35 mouse cellular contexts compared by ENCODE assay signal in the genomic region with DNA sequence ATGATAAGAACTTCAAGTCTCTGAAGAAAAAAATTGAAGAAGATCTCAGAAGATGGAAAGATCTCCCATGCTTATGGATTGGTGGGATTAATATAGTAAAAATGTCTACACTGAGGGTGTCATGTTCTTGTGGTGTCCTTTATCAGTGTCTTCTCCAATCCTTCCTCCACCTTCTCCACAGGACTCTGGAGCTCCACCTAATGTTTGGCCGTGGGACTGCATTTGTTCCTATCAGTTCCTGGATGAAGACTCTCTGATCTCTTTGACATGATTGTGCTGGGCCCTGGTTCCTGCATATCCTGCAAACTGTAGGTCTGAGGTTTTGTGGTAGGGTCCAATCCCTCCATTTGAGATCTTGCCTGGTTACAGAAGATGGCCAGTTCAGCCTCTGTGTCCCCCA. TPM values are rescaled to one million over a fixed set of nuclear protein-coding genes. Genes with fewer than 3 reads are reported as not detected.
A peak's percentile ranks its signal among the peaks of the same experiment; 100 is the strongest.
DNase-seq lines count a peak whose midpoint lies in the region; TF ChIP-seq lines count a peak whose summit lies in the region.
"Not testable (repeated sequence)": the region's sequence is repeated elsewhere in the genome, so short reads cannot be mapped to it uniquely, and the experiment has no call there.
"Had no signal": no experiment of that assay in that cellular context is flagged by ENCODE, and none has a peak within 500 bp of the region (broad histone marks: within the 10 kb centered on the region; RNA-seq: fewer than 3 reads in every experiment).

No protein-coding gene starts in this region.

- intact Hi-C loops in left cerebral cortex, adult 2 months (cut with DNase I), result not testable (repeated sequence)

- DNase-seq in adrenal gland, adult 2 months, result peak; percentile 28
- peak; percentile 22 to 28 for DNase-seq in cerebellum, postnatal 10 days
- peak; percentile 43 for DNase-seq in kidney, adult 18-20 months
- peak; percentile 20 to 73 for DNase-seq in kidney, postnatal 36 days
- not testable (repeated sequence) for DNase-seq in left cerebral cortex, adult 2 months (ENCODE audit: extremely low spot score in 1 of 2, low spot score in 2 of 2)
- DNase-seq in lung, postnatal 14 days, result peak; percentile 5
- peak; percentile 7 for DNase-seq in right cerebral cortex, postnatal 14 days

- peak; percentile 20 for TF ChIP-seq CTCF in left cerebral cortex, adult 2 months (IDR thresholded peaks at IDR 0.05)

- not testable (repeated sequence) for H3K4me3 ChIP-seq in left cerebral cortex, adult 2 months

- not testable (repeated sequence) for H3K27ac ChIP-seq in left cerebral cortex, adult 2 months

RNA-seq across cellular contexts. Expression of a gene that starts 9.3 kb away (rescaled TPM):
- total RNA-seq in adrenal gland, adult 2 months (2021), result not detected
- not detected in 2 replicates for polyA plus RNA-seq in adrenal gland, adult 2 months (2012; rRNA removed)
- not detected for total RNA-seq in left cerebral cortex, adult 2 months (2021)
- total RNA-seq: adrenal gland, postnatal 4 days; gastrocnemius, postnatal 14 days; granulocyte monocyte progenitor cell, adult 5-6 weeks; heart, postnatal 25 days; layer of hippocampus, postnatal 10 days; left cerebral cortex, adult 8-10 months; left cerebral cortex, postnatal 36 days; megakaryocyte, adult 5-6 weeks; neutrophil, adult 5-6 weeks had no signal
- polyA plus RNA-seq: CD4-positive, CD25-positive, alpha-beta regulatory T cell, adult 4 months; embryonic facial prominence, embryonic 11.5 days; forebrain, embryonic 13.5 days; heart, embryonic 10.5 days; heart, embryonic 15.5 days; hindbrain, embryonic 11.5 days; hindbrain, embryonic 16.5 days; intestine, embryonic 14.5 days; kidney, embryonic 14.5 days; large intestine, adult 2 months; limb, embryonic 13.5 days; liver, embryonic 12.5 days; midbrain, embryonic 11.5 days; midbrain, embryonic 16.5 days; neural tube, embryonic 11.5 days; small intestine, adult 2 months; stomach, embryonic 14.5 days; urinary bladder, adult 2 months had no signal

RNA-seq across cellular contexts. Expression of a gene that starts 28.7 kb away (rescaled TPM):
- total RNA-seq in adrenal gland, adult 2 months (2021), result not detected
- not detected in 2 replicates for polyA plus RNA-seq in adrenal gland, adult 2 months (2012; rRNA removed)
- not detected for total RNA-seq in left cerebral cortex, adult 2 months (2021)
- total RNA-seq: adrenal gland, postnatal 4 days; gastrocnemius, postnatal 14 days; granulocyte monocyte progenitor cell, adult 5-6 weeks; heart, postnatal 25 days; layer of hippocampus, postnatal 10 days; left cerebral cortex, adult 8-10 months; left cerebral cortex, postnatal 36 days; megakaryocyte, adult 5-6 weeks; neutrophil, adult 5-6 weeks had no signal
- polyA plus RNA-seq: CD4-positive, CD25-positive, alpha-beta regulatory T cell, adult 4 months; cerebellum, adult 2 months; embryonic facial prominence, embryonic 11.5 days; forebrain, embryonic 13.5 days; heart, embryonic 10.5 days; heart, embryonic 15.5 days; hindbrain, embryonic 11.5 days; hindbrain, embryonic 16.5 days; intestine, embryonic 14.5 days; kidney, embryonic 14.5 days; large intestine, adult 2 months; limb, embryonic 13.5 days; liver, embryonic 12.5 days; midbrain, embryonic 11.5 days; midbrain, embryonic 16.5 days; neural tube, embryonic 11.5 days; small intestine, adult 2 months; stomach, embryonic 14.5 days; urinary bladder, adult 2 months had no signal

RNA-seq across cellular contexts. Expression of a gene that starts 51.0 kb away (rescaled TPM):
- total RNA-seq in adrenal gland, adult 2 months (2021), result not detected
- not detected in 2 replicates for polyA plus RNA-seq in adrenal gland, adult 2 months (2012; rRNA removed)
- total RNA-seq in left cerebral cortex, adult 2 months (2021), result not detected
- total RNA-seq: adrenal gland, postnatal 4 days; gastrocnemius, postnatal 14 days; granulocyte monocyte progenitor cell, adult 5-6 weeks; heart, postnatal 25 days; layer of hippocampus, postnatal 10 days; left cerebral cortex, adult 8-10 months; left cerebral cortex, postnatal 36 days; megakaryocyte, adult 5-6 weeks; neutrophil, adult 5-6 weeks had no signal
- polyA plus RNA-seq: CD4-positive, CD25-positive, alpha-beta regulatory T cell, adult 4 months; cerebellum, adult 2 months; embryonic facial prominence, embryonic 11.5 days; forebrain, embryonic 13.5 days; hindbrain, embryonic 11.5 days; hindbrain, embryonic 16.5 days; kidney, embryonic 14.5 days; large intestine, adult 2 months; liver, embryonic 12.5 days; midbrain, embryonic 11.5 days; midbrain, embryonic 16.5 days; neural tube, embryonic 11.5 days; small intestine, adult 2 months; stomach, embryonic 14.5 days had no signal
